13 mouse cellular contexts compared by ENCODE assay signal in the genomic region with DNA sequence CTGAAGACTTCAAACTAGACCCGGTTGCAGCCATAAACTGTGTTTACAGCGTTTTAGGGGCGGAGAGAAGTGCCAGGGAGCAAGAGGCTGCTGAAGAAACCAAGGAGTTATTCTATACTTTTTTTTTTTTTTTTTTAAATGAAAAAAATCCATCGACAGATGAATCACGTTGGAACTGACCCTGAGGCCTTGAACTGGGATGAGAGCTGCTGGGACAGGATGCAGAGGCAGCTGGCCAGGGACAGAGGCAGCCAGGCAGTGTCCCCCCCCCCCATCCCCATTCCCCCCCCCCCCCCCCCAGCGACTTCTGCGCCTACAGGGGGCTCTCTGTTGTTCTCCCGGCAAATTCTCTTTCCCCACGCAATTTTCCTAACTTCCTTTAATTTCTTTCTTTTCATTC. TPM values are rescaled to one million over a fixed set of nuclear protein-coding genes. Genes with fewer than 3 reads are reported as not detected.
"Had no signal": no experiment of that assay in that cellular context is flagged by ENCODE, and none has a peak within 500 bp of the region (broad histone marks: within the 10 kb centered on the region; RNA-seq: fewer than 3 reads in every experiment).

No protein-coding gene starts in this region.

- H3K27ac ChIP-seq: limb, embryonic 13.5 days; liver, embryonic 14.5 days; midbrain, embryonic 10.5 days; stomach, postnatal 0 days had no signal

- H3K27me3 ChIP-seq: limb, embryonic 13.5 days had no signal

- H3K4me2 ChIP-seq: limb, embryonic 13.5 days had no signal

- ATAC-seq: midbrain, embryonic 16.5 days had no signal

- H3K36me3 ChIP-seq: limb, embryonic 13.5 days; midbrain, embryonic 10.5 days had no signal

- DNase-seq: kidney, postnatal 36 days; layer of hippocampus, adult 9-11 months; layer of hippocampus, postnatal 36 days; lung, adult 18-20 months; right cerebral cortex, adult 18-20 months; right cerebral cortex, postnatal 25 days; thymus, postnatal 14 days had no signal

- H3K9ac ChIP-seq: limb, embryonic 13.5 days; liver, embryonic 14.5 days had no signal

- H3K4me3 ChIP-seq: limb, embryonic 13.5 days; midbrain, embryonic 10.5 days had no signal

RNA-seq across cellular contexts. Expression of a gene that starts 39.7 kb away (rescaled TPM):
- total RNA-seq: megakaryocyte, adult 5-6 weeks had no signal
